Mouse (Mus musculus) limb, embryonic 13.5 days (tissue): Measurements from ENCODE around the gene Prkag2. TPM values are rescaled to one million over a fixed set of nuclear protein-coding genes. Genes with fewer than 3 reads are reported as not detected.

Experiments used
- ATAC-seq: fragments of 200-750 bp; cut with Nextera tagmentation; 2 replicates; pipeline ENCODE4 v1.8.0; 2017; ENCODE audit warnings: low read depth, moderate number of reproducible peaks, moderate TSS enrichment; ENCODE audit not compliant: low FRiP score
- H3K27ac ChIP-seq: fragments of 300-500 bp; sonication (generic); 2 replicates; pipeline ENCODE4 v1.5.1; 2015; ENCODE audit warnings: inconsistent platforms, mild to moderate bottlenecking, moderate library complexity
- H3K27me3 ChIP-seq: fragments of 300-500 bp; sonication (generic); 2 replicates; pipeline ENCODE4 v1.6.1; 2015; ENCODE audit warnings: mild to moderate bottlenecking, inconsistent platforms
- H3K36me3 ChIP-seq: fragments of 300-500 bp; sonication (generic); 2 replicates; pipeline ENCODE4 v1.6.1; 2015; ENCODE audit warnings: inconsistent platforms, mild to moderate bottlenecking, moderate library complexity
- H3K4me1 ChIP-seq: fragments of 300-500 bp; sonication (generic); 2 replicates; pipeline ENCODE4 v1.6.1; 2015; ENCODE audit warnings: inconsistent platforms
- H3K4me2 ChIP-seq: fragments of 300-500 bp; sonication (generic); replicated peaks from 2 replicates; pipeline ENCODE4 v1.6.1; 2015; ENCODE audit warnings: inconsistent platforms, mild to moderate bottlenecking, moderate library complexity
- H3K4me3 ChIP-seq: fragments of 300-500 bp; sonication (generic); 2 replicates; pipeline ENCODE4 v1.5.1; 2015; ENCODE audit warnings: moderate library complexity, mild to moderate bottlenecking, inconsistent platforms
- H3K9ac ChIP-seq: fragments of 300-500 bp; sonication (generic); 2 replicates; pipeline ENCODE4 v1.6.1; 2015; ENCODE audit warnings: mild to moderate bottlenecking, inconsistent platforms
- H3K9me3 ChIP-seq: fragments of 300-500 bp; sonication (generic); 2 replicates; pipeline ENCODE4 v1.6.1; 2016; ENCODE audit warnings: inconsistent platforms
- WGBS: fragments of 180-500 bp; shearing (Covaris S2); methylation state at CpG from one replicate; pipeline ENCODE4 v1.1.7; 2015; 5-methylcytosine and 5-hydroxymethylcytosine counted together
- polyA plus RNA-seq: library from polyadenylated mRNA; unstranded; fragments of >200 nt; fragmentation: Nextera tagmentation; extraction: Ambion mirVana; gene quantifications from 2 replicates; pipeline ENCODE4 v1.2.1, GENCODE M21; 2015

Gene Prkag2
- polyA plus RNA-seq, 1 experiment from 2014 or later: 21.3 TPM

GRCm38 (mm10) chr5:24892461-24892860 lies 208.0 kb downstream of the Prkag2 start:
- H3K36me3 ChIP-seq: peaks cover 4% of the 10 kb centered on the region; the same call in 1 of the 2 replicates
- H3K4me2 ChIP-seq: no peak overlapping the region
- no peaks in the 10 kb centered on the region for H3K9me3 ChIP-seq
- H3K27me3 ChIP-seq: no peaks in the 10 kb centered on the region
- peaks cover 8% of the 10 kb centered on the region for H3K4me1 ChIP-seq
- 33% methylated on average over 11 of the region's 11 CpGs for WGBS
- ATAC-seq: no peak
- no peak overlapping the region for H3K27ac ChIP-seq
- no peak overlapping the region for H3K9ac ChIP-seq
- H3K4me3 ChIP-seq: no peak overlapping the region

- WGBS: 69% methylated on average over 9 of the region's 9 CpGs
- H3K36me3 ChIP-seq: peaks cover 29% of the 10 kb centered on the region
- peaks cover 8% of the 10 kb centered on the region for H3K4me1 ChIP-seq
- no peak for ATAC-seq
- H3K27ac ChIP-seq: no peak overlapping the region
- H3K4me2 ChIP-seq: no peak overlapping the region
- H3K27me3 ChIP-seq: no peaks in the 10 kb centered on the region
- no peak overlapping the region for H3K4me3 ChIP-seq
- no peak overlapping the region for H3K9ac ChIP-seq
- H3K9me3 ChIP-seq: no peaks in the 10 kb centered on the region
Measured at GRCm38 (mm10) chr5:24889860-24890259, 210.6 kb downstream of the Prkag2 start.

- no peak for ATAC-seq
Measured at GRCm38 (mm10) chr5:24888874-24889591, 211.4 kb downstream of the Prkag2 start.

GRCm38 (mm10) chr5:24887271-24887670 lies 213.2 kb downstream of the Prkag2 start:
- ATAC-seq: no peak
- H3K9ac ChIP-seq: no peak overlapping the region
- 75% methylated on average over 8 of the region's 8 CpGs for WGBS
- H3K27ac ChIP-seq: no peak overlapping the region
- H3K36me3 ChIP-seq: peaks cover 31% of the 10 kb centered on the region
- H3K4me3 ChIP-seq: no peak overlapping the region
- no peak overlapping the region for H3K4me2 ChIP-seq
- H3K27me3 ChIP-seq: no peaks in the 10 kb centered on the region
- H3K9me3 ChIP-seq: no peaks in the 10 kb centered on the region
- H3K4me1 ChIP-seq: peaks cover 2% of the 10 kb centered on the region; the same call in 1 of the 2 replicates

More at GRCm38 (mm10) chr5:24888874-24889591, 211.4 kb downstream of the Prkag2 start:
- Histone ChIP-seq H3K9ac (no peak overlapping the region), H3K36me3 (peaks cover 31% of the 10 kb centered on the region), H3K27ac (no peak overlapping the region), H3K27me3 (no peaks in the 10 kb centered on the region), H3K9me3 (no peaks in the 10 kb centered on the region), H3K4me3 (no peak overlapping the region), H3K4me1 (peaks cover 8% of the 10 kb centered on the region), H3K4me2 (no peak overlapping the region)
- 83% methylated on average over 11 of the region's 11 CpGs for WGBS

GRCm38 (mm10) chr5:24878713-24879112 lies 221.7 kb downstream of the Prkag2 start:
- Histone ChIP-seq H3K4me3 (no peak overlapping the region), H3K4me2 (no peak overlapping the region), H3K27ac (no peak overlapping the region), H3K27me3 (no peaks in the 10 kb centered on the region), H3K9ac (no peak overlapping the region), H3K4me1 (no peaks in the 10 kb centered on the region; the same call in 1 of the 2 replicates), H3K9me3 (no peaks in the 10 kb centered on the region), H3K36me3 (peaks cover 29% of the 10 kb centered on the region)
- 78% methylated on average over 4 of the region's 4 CpGs for WGBS
- ATAC-seq: no peak

GRCm38 (mm10) chr5:24877836-24878624 lies 222.4 kb downstream of the Prkag2 start:
- 61% methylated on average over 11 of the region's 11 CpGs for WGBS
- H3K9me3 ChIP-seq: no peaks in the 10 kb centered on the region
- no peak overlapping the region for H3K4me3 ChIP-seq
- H3K36me3 ChIP-seq: peaks cover 29% of the 10 kb centered on the region
- no peak overlapping the region for H3K27ac ChIP-seq
- ATAC-seq: no peak
- H3K4me2 ChIP-seq: no peak overlapping the region
- peaks cover 7% of the 10 kb centered on the region; the same call in 1 of the 2 replicates for H3K4me1 ChIP-seq
- H3K9ac ChIP-seq: no peak overlapping the region
- no peaks in the 10 kb centered on the region for H3K27me3 ChIP-seq

GRCm38 (mm10) chr5:24876653-24877052 lies 223.8 kb downstream of the Prkag2 start:
- no peak for ATAC-seq
- H3K9me3 ChIP-seq: no peaks in the 10 kb centered on the region
- no peak overlapping the region for H3K9ac ChIP-seq
- H3K36me3 ChIP-seq: peaks cover 29% of the 10 kb centered on the region
- H3K4me3 ChIP-seq: no peak overlapping the region
- no peak overlapping the region for H3K4me2 ChIP-seq
- H3K27me3 ChIP-seq: no peaks in the 10 kb centered on the region
- peaks cover 10% of the 10 kb centered on the region; the same call in 1 of the 2 replicates for H3K4me1 ChIP-seq
- WGBS: 88% methylated on average over 9 of the region's 9 CpGs
- H3K27ac ChIP-seq: no peak overlapping the region

- no peak overlapping the region for H3K9ac ChIP-seq
- no peak overlapping the region for H3K27ac ChIP-seq
Measured at GRCm38 (mm10) chr5:24874111-24874510, 226.3 kb downstream of the Prkag2 start.

GRCm38 (mm10) chr5:24873221-24873620 lies 227.2 kb downstream of the Prkag2 start:
- Histone ChIP-seq H3K4me3 (no peak overlapping the region), H3K4me2 (no peak overlapping the region), H3K9ac (0 out of 2 replicates have a peak overlapping the region, but pooled peaks have one; percentile 31), H3K27ac (no peak overlapping the region), H3K27me3 (no peaks in the 10 kb centered on the region), H3K4me1 (peaks cover 10% of the 10 kb centered on the region; the same call in 1 of the 2 replicates), H3K36me3 (peaks cover 29% of the 10 kb centered on the region), H3K9me3 (no peaks in the 10 kb centered on the region)
- 32% methylated on average over 6 of the region's 6 CpGs for WGBS
- ATAC-seq: no peak

More at GRCm38 (mm10) chr5:24874111-24874510, 226.3 kb downstream of the Prkag2 start:
- WGBS: 72% methylated on average over 4 of the region's 4 CpGs
- Histone ChIP-seq H3K9me3 (no peaks in the 10 kb centered on the region), H3K27me3 (no peaks in the 10 kb centered on the region), H3K36me3 (peaks cover 38% of the 10 kb centered on the region), H3K4me2 (no peak overlapping the region), H3K4me1 (peaks cover 10% of the 10 kb centered on the region; the same call in 1 of the 2 replicates), H3K4me3 (no peak overlapping the region)
- ATAC-seq: no peak

- WGBS: 91% methylated on average over 12 of the region's 12 CpGs
- ATAC-seq: no peak
- no peaks in the 10 kb centered on the region for H3K27me3 ChIP-seq
- H3K9ac ChIP-seq: no peak overlapping the region
- H3K4me3 ChIP-seq: no peak overlapping the region
- H3K36me3 ChIP-seq: peaks cover 39% of the 10 kb centered on the region
- no peak overlapping the region for H3K4me2 ChIP-seq
- peaks cover 10% of the 10 kb centered on the region; the same call in 1 of the 2 replicates for H3K4me1 ChIP-seq
- 0 out of 2 replicates have a peak, but pooled peaks cover 2% of the 10 kb centered on the region for H3K9me3 ChIP-seq
- H3K27ac ChIP-seq: no peak overlapping the region
Measured at GRCm38 (mm10) chr5:24871276-24871675, 229.2 kb downstream of the Prkag2 start.

- no peak overlapping the region for H3K27ac ChIP-seq
- H3K9ac ChIP-seq: no peak overlapping the region
- 0 out of 2 replicates have a peak, but pooled peaks cover 3% of the 10 kb centered on the region for H3K9me3 ChIP-seq
- H3K27me3 ChIP-seq: no peaks in the 10 kb centered on the region
- no peak overlapping the region for H3K4me3 ChIP-seq
- no peak for ATAC-seq
- no peak overlapping the region for H3K4me2 ChIP-seq
- H3K36me3 ChIP-seq: peaks cover 36% of the 10 kb centered on the region
- H3K4me1 ChIP-seq: peaks cover 10% of the 10 kb centered on the region; the same call in 1 of the 2 replicates
- 74% methylated on average over 11 of the region's 11 CpGs for WGBS
Measured at GRCm38 (mm10) chr5:24869796-24870289, 230.6 kb downstream of the Prkag2 start.

GRCm38 (mm10) chr5:24863804-24864203 lies 236.6 kb downstream of the Prkag2 start:
- no peak overlapping the region for H3K4me3 ChIP-seq
- no peak for ATAC-seq
- WGBS: 78% methylated on average over 12 of the region's 12 CpGs
- peaks cover 30% of the 10 kb centered on the region for H3K36me3 ChIP-seq
- no peak overlapping the region for H3K9ac ChIP-seq
- H3K27ac ChIP-seq: no peak overlapping the region
- H3K4me2 ChIP-seq: no peak overlapping the region
- 0 out of 2 replicates have a peak, but pooled peaks cover 3% of the 10 kb centered on the region for H3K9me3 ChIP-seq
- no peaks in the 10 kb centered on the region for H3K4me1 ChIP-seq
- no peaks in the 10 kb centered on the region for H3K27me3 ChIP-seq
